Comparison of ENCODE assay signal across 1 mouse cellular context in the genomic region with DNA sequence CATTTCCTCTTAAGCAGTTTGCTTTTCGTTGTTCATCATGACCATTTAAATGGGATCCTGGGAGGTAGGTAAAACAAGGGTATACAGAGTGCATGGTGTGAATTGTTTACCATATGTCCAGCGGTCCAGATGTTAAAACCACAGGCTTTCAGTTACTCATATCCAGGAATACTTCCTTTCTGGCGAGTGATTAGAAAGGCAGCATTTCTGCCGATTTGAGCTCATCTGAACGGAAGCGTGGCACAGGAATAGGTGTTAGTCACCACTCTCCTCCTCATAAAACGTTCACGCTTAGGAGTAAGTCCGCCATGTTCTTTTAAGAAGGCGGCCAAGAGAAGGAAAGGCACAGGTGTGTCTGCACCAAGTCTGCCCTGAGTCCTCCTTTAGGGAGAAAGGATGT.
TF ChIP-seq lines count a peak whose summit lies in the region.

No protein-coding gene starts in this region.

TF ChIP-seq in CH12.LX, 34 proteins besides CTCF, POLR2A, EP300 and RAD21:
- no peak for TF ChIP-seq BHLHE40 (IDR thresholded peaks at IDR 0.05; ENCODE audit: low read depth, low read length)
- TF ChIP-seq ELF1 (IDR thresholded peaks at IDR 0.05; ENCODE audit: low read depth, low read length), result no peak
- TF ChIP-seq NRF1 (IDR thresholded peaks at IDR 0.05; ENCODE audit: low read depth, low read length), result no peak
- TF ChIP-seq MAFK (IDR thresholded peaks at IDR 0.05; ENCODE audit: insufficient replicate concordance, low read length), result no peak
- no peak for TF ChIP-seq KAT2A (IDR thresholded peaks at IDR 0.05; ENCODE audit: insufficient replicate concordance, low read length)
- no peak for TF ChIP-seq USF2 (conservative IDR thresholded peaks at IDR 0.05; ENCODE audit: low read depth, low read length)
- no peak for TF ChIP-seq GABPA (IDR thresholded peaks at IDR 0.05; ENCODE audit: insufficient replicate concordance, low read depth, low read length)
- no peak for TF ChIP-seq MXI1 (IDR thresholded peaks at IDR 0.05; ENCODE audit: low read depth, low read length)
